Mouse (Mus musculus) cerebellum, adult 2 months (tissue): Measurements from ENCODE around the gene Hemgn.

ENCODE experiments used
- CTCF ChIP-seq: fragments of 200-500 bp; IDR thresholded peaks from 2 replicates; pipeline ENCODE4 v1.5.1; 2011; ENCODE audit warnings: low read depth, mild to moderate bottlenecking, control low read depth, low read length, moderate library complexity, borderline replicate concordance; ENCODE audit not compliant: insufficient read depth
- POLR2A ChIP-seq: fragments of 200-500 bp; IDR thresholded peaks from 2 replicates; pipeline ENCODE4 v1.6.1; 2011; ENCODE audit warnings: low read length, control low read depth, borderline replicate concordance; ENCODE audit not compliant: insufficient read depth

GRCm38 (mm10) chr4:46356351-46357133, 56.8 kb downstream of the Hemgn start:
- TF ChIP-seq POLR2A (no peak), CTCF (peak; percentile 71)
